Mouse (Mus musculus) CH12.LX (cell line): ENCODE measurements around the gene Zmpste24. TPM values are rescaled to one million over a fixed set of nuclear protein-coding genes. Genes with fewer than 3 reads are reported as not detected.

ENCODE experiments used
- DNase-seq: peaks from one replicate; pipeline ENCODE4 v3.0.0-alpha.2; 2013; ENCODE audit errors: extremely low read depth
- H3K27ac ChIP-seq: 2 replicates; pipeline ENCODE4 v1.5.1; 2012; ENCODE audit warnings: low read depth, mild to moderate bottlenecking, control low read depth, moderate library complexity; ENCODE audit not compliant: insufficient read depth
- H3K27me3 ChIP-seq: replicated peaks from 2 replicates; pipeline ENCODE3; 2012; ENCODE audit warnings: inconsistent platforms
- H3K36me3 ChIP-seq, 2 experiments: replicated peaks in 1 of 2; 2 replicates each; pipeline versions ENCODE3 to v1.6.1; 2012; ENCODE audit warnings: inconsistent platforms in 1 of 2, low read length in 1 of 2, mild to moderate bottlenecking in 1 of 2, mixed read lengths in 1 of 2, moderate library complexity in 1 of 2; ENCODE audit not compliant: control insufficient read depth in 1 of 2, insufficient read depth in 1 of 2
- H3K4me1 ChIP-seq, 2 experiments: 2 replicates each; pipeline ENCODE4 v1.6.1; 2012; ENCODE audit warnings: inconsistent platforms in 1 of 2, moderate library complexity in 1 of 2; ENCODE audit not compliant: insufficient read depth in 2 of 2, control insufficient read depth in 1 of 2
- H3K4me2 ChIP-seq: 2 replicates; pipeline ENCODE4 v1.6.1; 2012; ENCODE audit warnings: low read depth, mild to moderate bottlenecking, control low read depth; ENCODE audit not compliant: poor library complexity, insufficient read depth, severe bottlenecking
- H3K4me3 ChIP-seq, 3 experiments: fragments of 150-350 bp in 1 of 3; sonication (generic) in 1 of 3; replicated peaks in 1 of 3; 2 replicates each; pipeline versions ENCODE3 to v1.5.1; 2011 to 2012; ENCODE audit warnings: low read depth in 2 of 3, low read length in 2 of 3, mild to moderate bottlenecking in 2 of 3, moderate library complexity in 2 of 3, control low read depth in 1 of 3, improper control_type of control experiment in 1 of 3, inconsistent platforms in 1 of 3, mixed read lengths in 1 of 3; ENCODE audit not compliant: poor library complexity in 1 of 3
- H3K79me2 ChIP-seq: replicated peaks from 2 replicates; pipeline ENCODE4 v1.6.1; 2012; ENCODE audit warnings: mild to moderate bottlenecking, moderate library complexity; ENCODE audit not compliant: control insufficient read depth, poor library complexity, insufficient read depth, severe bottlenecking; ENCODE audit errors: extremely low read depth
- H3K9ac ChIP-seq: 2 replicates; pipeline ENCODE4 v1.6.1; 2012; ENCODE audit warnings: low read depth, mild to moderate bottlenecking, control low read depth, moderate library complexity; ENCODE audit not compliant: insufficient read depth
- H3K9me3 ChIP-seq: replicated peaks from 2 replicates; pipeline ENCODE3; 2012; ENCODE audit warnings: low read length, inconsistent platforms, mixed read lengths
- BHLHE40 ChIP-seq: IDR thresholded peaks from 2 replicates; pipeline ENCODE4 v1.6.1; 2011; ENCODE audit warnings: mild to moderate bottlenecking, low read depth, low read length, improper control_type of control experiment
- E2F4 ChIP-seq: IDR thresholded peaks from 2 replicates; pipeline ENCODE4 v1.6.1; 2011; ENCODE audit warnings: low read depth, low read length, improper control_type of control experiment; ENCODE audit not compliant: insufficient replicate concordance
- ELF1 ChIP-seq: IDR thresholded peaks from 2 replicates; pipeline ENCODE4 v1.6.1; 2014; ENCODE audit warnings: low read depth, mild to moderate bottlenecking, inconsistent platforms, low read length, improper control_type of control experiment
- EP300 ChIP-seq: IDR thresholded peaks from 2 replicates; pipeline ENCODE4 v1.6.1; 2011; ENCODE audit warnings: low read length, improper control_type of control experiment
- ETS1 ChIP-seq: conservative IDR thresholded peaks from 2 replicates; pipeline ENCODE4 v1.6.1; 2012; ENCODE audit warnings: low read depth, mild to moderate bottlenecking, inconsistent platforms, low read length, improper control_type of control experiment, moderate library complexity
- GABPA ChIP-seq: IDR thresholded peaks from 2 replicates; pipeline ENCODE4 v1.6.1; 2012; ENCODE audit warnings: low read depth, low read length, improper control_type of control experiment, inconsistent platforms; ENCODE audit not compliant: insufficient replicate concordance
- HCFC1 ChIP-seq: IDR thresholded peaks from 2 replicates; pipeline ENCODE4 v1.6.1; 2012; ENCODE audit warnings: low read depth, mild to moderate bottlenecking, inconsistent platforms, low read length, improper control_type of control experiment
- IRF4 ChIP-seq: IDR thresholded peaks from 2 replicates; pipeline ENCODE4 v1.6.1; 2014; ENCODE audit warnings: low read depth, mild to moderate bottlenecking, inconsistent platforms, low read length, improper control_type of control experiment
- JUN ChIP-seq: IDR thresholded peaks from 2 replicates; pipeline ENCODE4 v1.6.1; 2011; ENCODE audit warnings: low read depth, mild to moderate bottlenecking, low read length, improper control_type of control experiment, moderate library complexity; ENCODE audit not compliant: insufficient read depth
- MAX ChIP-seq: IDR thresholded peaks from 2 replicates; pipeline ENCODE4 v1.6.1; 2011; ENCODE audit warnings: low read length, improper control_type of control experiment
- MYC ChIP-seq: IDR thresholded peaks from 2 replicates; pipeline ENCODE4 v1.6.1; 2011; ENCODE audit warnings: low read depth, mild to moderate bottlenecking, improper control_type of control experiment, low read length
- TCF12 ChIP-seq: IDR thresholded peaks from 2 replicates; pipeline ENCODE4 v1.6.1; 2014; ENCODE audit warnings: low read depth, mild to moderate bottlenecking, inconsistent platforms, low read length, improper control_type of control experiment
- UBTF ChIP-seq: IDR thresholded peaks from 2 replicates; pipeline ENCODE4 v1.6.1; 2012; ENCODE audit warnings: low read depth, mild to moderate bottlenecking, inconsistent platforms, low read length, improper control_type of control experiment, moderate library complexity
- ZKSCAN1 ChIP-seq: IDR thresholded peaks from 2 replicates; pipeline ENCODE4 v1.6.1; 2012; ENCODE audit warnings: low read depth, inconsistent platforms, low read length, improper control_type of control experiment, borderline replicate concordance
- ZMIZ1 ChIP-seq: IDR thresholded peaks from 2 replicates; pipeline ENCODE4 v1.6.1; 2012; ENCODE audit warnings: low read depth, mild to moderate bottlenecking, inconsistent platforms, low read length, improper control_type of control experiment
- dilution Hi-C: fragments of 300-500 bp; cut with MboI; formaldehyde crosslinking; loops from 2 replicates; pipeline ENCODE4 v1.14.3; 2020; ENCODE audit warnings: low sequenced_read_pairs; ENCODE audit not compliant: extremely low pct_unique_long_range_greater_than_20kb, extremely low pct_ligation_motif_present
- in situ Hi-C: fragments of 300-500 bp; cut with MboI; formaldehyde crosslinking; loops from 3 replicates; pipeline ENCODE4 v1.14.3; 2019; ENCODE audit warnings: low sequenced_read_pairs, low pct_ligation_motif_present, low pct_unique_long_range_greater_than_20kb, mixed read lengths
- polyA plus RNA-seq: library from polyadenylated mRNA; unstranded; fragments of >175 nt; gene quantifications from 2 replicates; pipeline ENCODE4 v1.2.1, GENCODE M21; 2012; ENCODE audit warnings: low read depth; ENCODE audit not compliant: insufficient read length
- total RNA-seq, 2 experiments: library from RNA; depleted of rRNA; stranded (reverse); fragments of 300-350 nt in 1 of 2; fragments of >200 nt in 1 of 2; gene quantifications; 2 replicates each; pipeline ENCODE4 v1.2.3; 2012 to 2014

The Zmpste24 gene
- total and polyA plus RNA-seq, 3 experiments: 22.3 to 59.1 (median 55.7) TPM

DNA sequence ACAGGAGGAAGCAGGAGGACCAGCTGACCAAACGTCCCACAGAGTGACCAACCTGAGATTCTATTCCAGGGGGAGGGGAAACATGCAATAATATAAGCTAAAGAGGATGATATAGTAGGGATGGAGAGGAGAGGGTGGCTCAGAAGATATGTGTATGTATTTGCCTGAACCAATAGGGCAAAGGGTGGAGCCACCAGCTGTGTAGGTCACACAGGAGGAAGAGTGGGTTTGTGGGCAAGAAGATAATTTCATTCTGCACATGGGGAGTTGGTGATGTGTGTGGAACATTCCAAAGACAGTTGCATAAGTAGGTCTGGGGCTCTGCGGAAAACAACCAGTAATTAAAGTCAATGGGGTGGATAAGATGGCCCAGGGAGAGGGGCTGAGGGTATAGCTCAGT lies 72.4 kb downstream of the Zmpste24 start:
- dilution Hi-C loops: no loop called here
- Histone ChIP-seq H3K4me3 (no peak overlapping the region), H3K9me3 (no peaks in the 10 kb centered on the region), H3K4me1 (peaks cover 17 to 58% of the 10 kb centered on the region in 2 experiments), H3K27me3 (no peaks in the 10 kb centered on the region), H3K27ac (no peak overlapping the region), H3K79me2 (no peaks in the 10 kb centered on the region), H3K36me3 (no peaks in the 10 kb centered on the region), H3K9ac (no peak overlapping the region), H3K4me2 (no peak overlapping the region)
- TF ChIP-seq E2F4 (no peak), ZMIZ1 (no peak), ZKSCAN1 (no peak), ETS1 (no peak)
- in situ Hi-C loops: loop anchor here (5.0 kb wide), 1 partner anchor 38 kb away; no protein-coding TSS in a partner anchor
- no peak for DNase-seq

GRCm38 (mm10) chr4:121023941-121024340 lies 74.1 kb downstream of the Zmpste24 start:
- TF ChIP-seq JUN (no peak), HCFC1 (no peak), MAX (peak; percentile 36; the same call in 1 of the 2 replicates), UBTF (no peak), BHLHE40 (peak; percentile 66; the same call in 1 of the 2 replicates), ETS1 (peak; percentile 59), TCF12 (peak; percentile 46; the same call in 1 of the 2 replicates), ELF1 (peak; percentile 70), EP300 (peak; percentile 69), MYC (no peak), IRF4 (peak; percentile 52; the same call in 1 of the 2 replicates), GABPA (no peak), ZKSCAN1 (no peak)
- Histone ChIP-seq H3K79me2 (no peaks in the 10 kb centered on the region), H3K27me3 (no peaks in the 10 kb centered on the region), H3K27ac (peak overlapping the region; percentile 8; the same call in 1 of the 2 replicates), H3K36me3 (no peaks in the 10 kb centered on the region), H3K4me1 (peaks cover 15 to 48% of the 10 kb centered on the region in 2 experiments), H3K9ac (no peak overlapping the region), H3K4me2 (peak overlapping the region; percentile 34; the same call in 1 of the 2 replicates), H3K9me3 (no peaks in the 10 kb centered on the region), H3K4me3 (no peak overlapping the region)
- in situ Hi-C loops (no loop called here), dilution Hi-C loops (no loop called here)
- DNase-seq: peak; percentile 68
